Mouse (Mus musculus): ENCODE results near the gene Eif4ebp2.

Eif4ebp2 gene

DNA sequence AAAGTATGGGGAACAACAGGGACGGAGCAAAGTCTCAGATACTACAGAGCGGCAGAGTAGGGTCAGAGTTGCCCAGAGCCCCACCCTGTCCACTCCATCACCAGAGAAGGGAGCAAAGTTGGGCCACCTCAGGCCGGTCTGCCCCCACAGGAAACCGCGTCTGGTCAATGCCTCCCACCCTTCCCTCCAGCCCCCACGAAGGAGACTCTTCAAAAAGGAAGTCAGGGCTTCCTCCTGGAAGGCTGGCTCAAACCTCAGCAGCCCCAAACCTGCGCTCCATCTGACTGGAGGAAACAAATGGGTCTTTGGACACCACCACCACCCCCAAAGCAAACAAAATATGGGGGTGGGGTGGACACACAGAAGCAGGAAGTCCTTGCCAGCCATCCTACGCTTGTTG lies 70.6 kb downstream of the Eif4ebp2 start:
- DNase-seq: no peak

- DNase-seq: no peak
Measured at GRCm38 (mm10) chr10:61380186-61380585, 72.3 kb downstream of the Eif4ebp2 start.

GRCm38 (mm10) chr10:61379340-61380040 lies 73.0 kb downstream of the Eif4ebp2 start:
- no peak for DNase-seq

- DNase-seq: no peak
Measured at GRCm38 (mm10) chr10:61378698-61379097, 73.8 kb downstream of the Eif4ebp2 start.
